In genomic region chr5:65475806-65476205, GRCm38 (mm10) we compare ENCODE assay signal across 19 mouse cellular contexts. TPM values are rescaled to one million over a fixed set of nuclear protein-coding genes. Genes with fewer than 3 reads are reported as not detected.
A peak's percentile ranks its signal among the peaks of the same experiment; 100 is the strongest.
DNase-seq lines count a peak whose midpoint lies in the region; ATAC-seq lines count a peak whose summit lies in the region.
"Had no signal": no experiment of that assay in that cellular context is flagged by ENCODE, and none has a peak within 500 bp of the region (broad histone marks: within the 10 kb centered on the region; RNA-seq: fewer than 3 reads in every experiment).

No protein-coding gene starts in this region.

- H3K9me3 ChIP-seq in kidney, embryonic 14.5 days (ENCODE audit: control insufficient read depth, low read length) = no peaks in the 10 kb centered on the region
- H3K9me3 ChIP-seq in forebrain, embryonic 14.5 days (replicated peaks; ENCODE audit: control insufficient read depth, low read length) = no peaks in the 10 kb centered on the region
- no peaks in the 10 kb centered on the region for H3K9me3 ChIP-seq in forebrain, embryonic 12.5 days
- H3K9me3 ChIP-seq: embryonic facial prominence, embryonic 12.5 days; forebrain, embryonic 13.5 days; hindbrain, embryonic 12.5 days had no signal

- no peak overlapping the region for H3K27ac ChIP-seq in kidney, embryonic 14.5 days (ENCODE audit: low read depth, low read length)
- no peak overlapping the region for H3K27ac ChIP-seq in forebrain, embryonic 14.5 days (ENCODE audit: low read depth, low read length)
- no peak overlapping the region for H3K27ac ChIP-seq in forebrain, embryonic 12.5 days
- H3K27ac ChIP-seq: embryonic facial prominence, embryonic 12.5 days; forebrain, embryonic 13.5 days; hindbrain, embryonic 12.5 days; kidney, postnatal 0 days; left cerebral cortex, adult 2 months had no signal

- no peak for ATAC-seq in kidney, embryonic 14.5 days (ENCODE audit: low FRiP score, low TSS enrichment)
- peak; percentile 82 for ATAC-seq in megakaryocyte, adult 5-6 weeks (ENCODE audit: poor library complexity, severe bottlenecking)
- no peak for ATAC-seq in forebrain, embryonic 14.5 days
- no peak for ATAC-seq in forebrain, embryonic 12.5 days (ENCODE audit: low FRiP score)
- no peak for ATAC-seq in inflammation-experienced regulatory T-cells, adult 6 months
- ATAC-seq: forebrain, embryonic 13.5 days had no signal

- H3K4me1 ChIP-seq in kidney, embryonic 14.5 days (ENCODE audit: control insufficient read depth, insufficient read depth, low read length) = no peaks in the 10 kb centered on the region
- H3K4me1 ChIP-seq in forebrain, embryonic 14.5 days (ENCODE audit: control insufficient read depth, insufficient read depth, low read length) = no peaks in the 10 kb centered on the region
- H3K4me1 ChIP-seq in forebrain, embryonic 12.5 days = 0 out of 2 replicates have a peak, but pooled peaks cover 3% of the 10 kb centered on the region
- H3K4me1 ChIP-seq: embryonic facial prominence, embryonic 12.5 days; forebrain, embryonic 13.5 days; hindbrain, embryonic 12.5 days had no signal

- 79% methylated on average over 2 of the region's 2 CpGs for WGBS in kidney, embryonic 14.5 days
- whole genome bisulfite sequencing in forebrain, embryonic 14.5 days = 66% methylated on average over 2 of the region's 2 CpGs
- 91% methylated on average over 2 of the region's 2 CpGs for WGBS in forebrain, embryonic 12.5 days

- peak; percentile 34 for DNase-seq in kidney, adult 9 months
- DNase-seq in A20 (ENCODE audit: low read depth, low spot score) = peak; percentile 51
- DNase-seq in brain, adult 2 months (ENCODE audit: low read depth, low spot score) = peak; percentile 27
- no peak for DNase-seq in forebrain, embryonic 14.5 days (ENCODE audit: low spot score)
- DNase-seq: cerebellum, postnatal 10 days; right cerebral cortex, adult 18-20 months had no signal

- no peak overlapping the region for H3K4me3 ChIP-seq in kidney, embryonic 14.5 days (ENCODE audit: low read length)
- H3K4me3 ChIP-seq in forebrain, embryonic 14.5 days (ENCODE audit: low read depth, low read length) = no peak overlapping the region
- H3K4me3 ChIP-seq in forebrain, embryonic 12.5 days (replicated peaks) = no peak overlapping the region
- H3K4me3 ChIP-seq: embryonic facial prominence, embryonic 12.5 days; forebrain, embryonic 13.5 days; hindbrain, embryonic 12.5 days; left cerebral cortex, adult 2 months had no signal

- no peak overlapping the region for H3K4me2 ChIP-seq in kidney, embryonic 14.5 days (replicated peaks; ENCODE audit: low read depth, low read length)
- H3K4me2 ChIP-seq in forebrain, embryonic 14.5 days (ENCODE audit: low read length) = no peak overlapping the region
- H3K4me2 ChIP-seq in forebrain, embryonic 12.5 days = no peak overlapping the region
- H3K4me2 ChIP-seq: embryonic facial prominence, embryonic 12.5 days; forebrain, embryonic 13.5 days; hindbrain, embryonic 12.5 days had no signal

- no peaks in the 10 kb centered on the region for H3K27me3 ChIP-seq in kidney, embryonic 14.5 days (ENCODE audit: control insufficient read depth, insufficient read depth, low read length)
- no peaks in the 10 kb centered on the region for H3K27me3 ChIP-seq in forebrain, embryonic 14.5 days (replicated peaks; ENCODE audit: control insufficient read depth, insufficient read depth, low read length)
- H3K27me3 ChIP-seq in forebrain, embryonic 12.5 days = no peaks in the 10 kb centered on the region
- H3K27me3 ChIP-seq: embryonic facial prominence, embryonic 12.5 days; forebrain, embryonic 13.5 days; hindbrain, embryonic 12.5 days had no signal

- no peak overlapping the region for H3K9ac ChIP-seq in kidney, embryonic 14.5 days (ENCODE audit: low read depth, low read length)
- H3K9ac ChIP-seq in forebrain, embryonic 14.5 days (ENCODE audit: low read length) = no peak overlapping the region
- H3K9ac ChIP-seq in forebrain, embryonic 12.5 days = no peak overlapping the region
- H3K9ac ChIP-seq: embryonic facial prominence, embryonic 12.5 days; forebrain, embryonic 13.5 days; hindbrain, embryonic 12.5 days had no signal

- no peaks in the 10 kb centered on the region for H3K36me3 ChIP-seq in kidney, embryonic 14.5 days (ENCODE audit: control insufficient read depth, insufficient read depth, low read length)
- 0 out of 2 replicates have a peak, but pooled peaks cover 3% of the 10 kb centered on the region for H3K36me3 ChIP-seq in forebrain, embryonic 14.5 days (ENCODE audit: control insufficient read depth, insufficient read depth, low read length)
- H3K36me3 ChIP-seq in forebrain, embryonic 12.5 days (replicated peaks) = no peaks in the 10 kb centered on the region
- H3K36me3 ChIP-seq: embryonic facial prominence, embryonic 12.5 days; hindbrain, embryonic 12.5 days had no signal

RNA-seq across cellular contexts. Expression of gene Gm43552, which starts 16.8 kb away (rescaled TPM):
- polyA plus RNA-seq in kidney, embryonic 14.5 days (2014; fragmentation: Nextera tagmentation; extraction: Ambion mirVana) = not detected in 2 replicates
- total RNA-seq in megakaryocyte, adult 5-6 weeks (2015) = not detected in 2 replicates
- total RNA-seq in megakaryocyte, adult 5-6 weeks (2017) = not detected in 2 replicates
- polyA plus RNA-seq in forebrain, embryonic 14.5 days (2014; fragmentation: Nextera tagmentation; extraction: Ambion mirVana) = not detected in 2 replicates
- polyA plus RNA-seq in forebrain, embryonic 12.5 days (2016; fragmentation: Nextera tagmentation; extraction: Ambion mirVana) = not detected in 2 replicates
- polyA plus RNA-seq in inflammation-experienced regulatory T-cells, adult 6 months (2017; shearing (Covaris generic)) = not detected
- total RNA-seq: left cerebral cortex, adult 2 months; liver, adult 2 months; midbrain, postnatal 0 days; neutrophil, adult 5-6 weeks had no signal
- polyA plus RNA-seq: embryonic facial prominence, embryonic 12.5 days; forebrain, embryonic 13.5 days; heart, embryonic 14.5 days; hindbrain, embryonic 12.5 days; midbrain, postnatal 0 days had no signal

RNA-seq across cellular contexts. Expression of gene Ugdh, which starts 40.1 kb away (rescaled TPM):
- polyA plus RNA-seq in kidney, embryonic 14.5 days (2014; fragmentation: Nextera tagmentation; extraction: Ambion mirVana) = 56.2 and 68.9 TPM in 2 replicates
- 87.9 and 92.7 TPM in 2 replicates for total RNA-seq in megakaryocyte, adult 5-6 weeks (2015)
- 121 TPM in 2 replicates for total RNA-seq in megakaryocyte, adult 5-6 weeks (2017)
- 51.1 and 51.3 TPM in 2 replicates for polyA plus RNA-seq in forebrain, embryonic 14.5 days (2014; fragmentation: Nextera tagmentation; extraction: Ambion mirVana)
- polyA plus RNA-seq in forebrain, embryonic 12.5 days (2016; fragmentation: Nextera tagmentation; extraction: Ambion mirVana) = 78.7 and 85.9 TPM in 2 replicates
- 10 to 100 TPM; 15.4 to 16.6 (median 15.8) TPM for polyA plus RNA-seq in inflammation-experienced regulatory T-cells, adult 6 months (2017; shearing (Covaris generic))
